Mouse (Mus musculus): Measurements from ENCODE around the gene Atxn10.

DNA sequence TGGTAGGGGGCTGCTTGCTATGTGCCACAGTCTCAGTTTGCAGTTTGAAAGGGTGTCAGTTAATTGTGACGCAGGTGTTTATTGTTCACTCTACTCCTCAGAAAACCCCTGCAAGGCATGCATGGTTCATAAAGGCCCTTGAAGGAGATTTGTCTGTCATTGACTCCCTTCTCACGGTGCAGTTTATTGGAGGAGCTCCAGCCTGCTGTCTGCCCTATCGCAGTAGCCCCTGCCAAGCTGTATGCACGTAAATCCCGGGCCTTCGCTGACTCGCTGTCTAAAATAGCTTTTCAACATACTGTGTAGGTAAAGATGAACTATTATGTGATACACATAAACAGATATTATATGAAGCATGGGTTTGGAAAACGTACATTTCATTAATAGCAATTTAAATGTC is 121.8 kb downstream of the Atxn10 start:
- TF ChIP-seq CTCF (IDR thresholded peaks at IDR 0.05) (no peak), EP300 (IDR thresholded peaks at IDR 0.05) (no peak)
